Mouse (Mus musculus): Measurements from ENCODE around the gene Slc25a29. TPM values are rescaled to one million over a fixed set of nuclear protein-coding genes. Genes with fewer than 3 reads are reported as not detected.
A peak's percentile ranks its signal among the peaks of the same experiment; 100 is the strongest.

The Slc25a29 gene
- total RNA-seq, 1 experiment from 2014 or later: 1.8 TPM

DNA sequence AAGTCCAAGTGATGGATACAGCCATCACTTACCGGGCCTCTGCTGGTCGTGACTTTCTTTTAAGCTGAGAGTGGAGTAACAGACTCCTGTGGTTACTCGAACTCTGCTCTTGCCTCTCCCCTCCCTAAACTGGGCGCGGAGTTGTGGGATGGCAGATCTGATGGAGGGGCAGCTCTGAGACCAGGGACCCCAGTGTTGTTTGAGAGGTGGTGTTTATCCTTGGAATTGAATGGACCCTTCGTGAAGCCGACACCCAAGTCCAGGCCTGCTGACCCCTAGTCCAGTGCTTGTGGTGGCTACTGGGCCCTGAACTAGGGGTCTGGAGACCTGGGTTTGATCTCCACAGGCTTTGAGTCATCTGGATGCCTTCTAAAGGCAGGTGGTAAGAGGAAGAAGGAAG, 1.0 kb upstream of the Slc25a29 start:
- no peak for ATAC-seq (replicated peaks; ENCODE audit: insufficient number of reproducible peaks, low FRiP score, low TSS enrichment, poor library complexity, severe bottlenecking)

DNA sequence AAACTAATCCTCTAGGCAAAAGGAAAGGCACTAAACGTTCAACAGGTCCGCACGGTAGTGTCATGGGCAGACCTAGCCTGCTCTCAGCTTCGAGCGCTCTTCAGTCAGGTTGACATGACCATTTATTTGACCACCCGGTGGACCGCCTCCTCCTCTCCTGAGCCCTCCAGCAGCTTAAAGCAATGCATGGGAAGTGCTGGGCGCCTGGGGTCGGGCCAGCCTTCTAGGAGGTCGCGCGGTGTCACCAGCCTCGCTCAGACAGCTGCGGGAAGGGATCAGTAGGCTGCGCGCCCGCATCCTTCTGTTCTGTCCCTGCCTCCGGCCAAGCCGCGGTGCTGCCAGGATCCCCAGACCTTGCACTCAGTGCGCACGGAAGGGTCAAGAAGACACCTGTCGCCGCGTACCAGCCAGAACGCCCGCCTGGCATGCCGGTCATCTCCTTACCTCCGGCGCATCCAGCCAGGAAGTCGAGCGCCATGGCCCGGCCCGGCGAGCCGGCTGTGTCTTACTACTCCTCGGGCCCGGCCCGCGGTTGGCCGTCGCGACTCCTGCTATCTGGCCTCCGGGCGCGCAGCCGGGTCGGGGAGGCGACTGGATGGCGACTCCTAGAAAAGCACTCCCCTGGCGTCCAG, 359 bp downstream of the Slc25a29 start:
- no peak for ATAC-seq (replicated peaks; ENCODE audit: insufficient number of reproducible peaks, low FRiP score, low TSS enrichment, poor library complexity, severe bottlenecking)

DNA sequence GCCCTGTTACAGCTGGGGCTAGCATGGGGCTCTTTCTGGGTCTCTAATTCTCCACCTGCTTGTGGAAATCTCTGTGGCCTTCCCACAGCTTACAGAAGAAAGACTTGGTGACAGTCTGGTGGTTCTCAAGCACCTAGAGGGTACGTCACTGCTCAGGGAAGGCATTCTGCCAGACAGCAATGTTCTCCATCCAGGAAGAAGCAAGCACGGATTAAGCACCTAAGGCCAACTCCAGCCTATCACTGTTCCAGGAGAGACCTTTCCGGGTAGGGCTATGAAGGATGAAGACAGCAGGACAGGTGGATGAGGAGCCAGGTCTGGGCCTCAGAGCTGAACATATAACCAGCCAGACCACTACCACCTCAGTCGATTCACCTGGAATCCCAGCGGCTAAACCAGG, 897 bp downstream of the Slc25a29 start:
- ATAC-seq (replicated peaks; ENCODE audit: insufficient number of reproducible peaks, low FRiP score, low TSS enrichment, poor library complexity, severe bottlenecking): no peak

DNA sequence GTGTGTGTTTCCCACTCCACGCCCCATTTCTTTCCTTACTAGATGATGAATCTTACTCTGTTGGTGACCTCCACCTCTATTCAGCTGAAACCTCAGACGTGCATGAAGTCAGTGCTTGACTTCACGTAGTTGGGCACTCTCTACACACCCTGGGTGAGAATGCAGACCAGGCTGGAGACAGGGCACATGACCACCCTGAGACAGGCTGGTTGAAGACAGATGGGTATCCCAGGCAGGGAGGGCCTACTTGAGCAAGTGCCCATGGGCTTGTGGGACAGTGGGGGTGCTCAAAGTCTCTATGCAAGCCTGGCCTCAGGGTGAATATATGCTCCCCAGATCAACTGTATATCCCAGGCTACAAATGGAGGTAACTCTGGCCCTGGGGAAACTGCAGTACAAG, 1.3 kb downstream of the Slc25a29 start:
- no peak for ATAC-seq (replicated peaks; ENCODE audit: insufficient number of reproducible peaks, low FRiP score, low TSS enrichment, poor library complexity, severe bottlenecking)

DNA sequence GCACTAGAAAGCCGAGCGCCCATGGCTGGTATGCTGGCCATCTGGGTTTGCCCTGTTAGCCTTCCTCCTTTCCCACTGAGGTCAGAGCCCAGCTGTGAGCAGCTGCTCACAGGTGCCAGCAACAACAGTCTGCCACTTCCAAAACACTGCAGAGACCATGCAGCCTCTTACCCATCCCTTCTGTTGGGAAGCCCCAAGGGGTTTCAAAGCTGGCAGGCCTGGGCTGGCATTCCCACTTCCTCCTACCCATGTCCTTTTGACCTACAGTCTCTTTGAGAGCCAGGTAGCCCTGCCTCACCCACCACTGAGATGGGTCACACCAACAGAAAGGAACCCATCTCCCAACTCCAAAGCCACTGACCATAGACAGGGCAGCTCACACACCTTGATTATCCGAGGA, 2.3 kb downstream of the Slc25a29 start:
- ATAC-seq (replicated peaks; ENCODE audit: insufficient number of reproducible peaks, low FRiP score, low TSS enrichment, poor library complexity, severe bottlenecking): no peak

DNA sequence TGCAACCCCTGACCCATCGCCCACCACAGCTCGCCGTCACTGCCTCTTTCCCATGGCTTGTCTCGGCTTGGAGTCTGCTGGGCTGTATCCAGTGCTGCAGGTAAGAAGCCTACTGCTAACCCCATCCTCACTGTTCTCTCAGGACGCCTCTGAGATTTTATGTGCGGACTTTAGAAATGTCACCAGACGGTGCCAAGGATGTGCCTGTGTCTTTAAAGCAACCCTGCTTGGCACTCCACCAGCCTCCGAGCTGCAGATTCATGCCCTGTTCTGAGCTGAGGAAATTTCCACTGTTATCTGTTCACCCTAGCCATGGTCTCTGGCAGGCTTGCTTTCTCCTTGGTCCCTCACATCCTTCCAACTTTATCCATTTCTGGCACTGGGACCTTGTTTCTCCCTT, 2.8 kb downstream of the Slc25a29 start:
- ATAC-seq (replicated peaks; ENCODE audit: insufficient number of reproducible peaks, low FRiP score, low TSS enrichment, poor library complexity, severe bottlenecking): no peak

DNA sequence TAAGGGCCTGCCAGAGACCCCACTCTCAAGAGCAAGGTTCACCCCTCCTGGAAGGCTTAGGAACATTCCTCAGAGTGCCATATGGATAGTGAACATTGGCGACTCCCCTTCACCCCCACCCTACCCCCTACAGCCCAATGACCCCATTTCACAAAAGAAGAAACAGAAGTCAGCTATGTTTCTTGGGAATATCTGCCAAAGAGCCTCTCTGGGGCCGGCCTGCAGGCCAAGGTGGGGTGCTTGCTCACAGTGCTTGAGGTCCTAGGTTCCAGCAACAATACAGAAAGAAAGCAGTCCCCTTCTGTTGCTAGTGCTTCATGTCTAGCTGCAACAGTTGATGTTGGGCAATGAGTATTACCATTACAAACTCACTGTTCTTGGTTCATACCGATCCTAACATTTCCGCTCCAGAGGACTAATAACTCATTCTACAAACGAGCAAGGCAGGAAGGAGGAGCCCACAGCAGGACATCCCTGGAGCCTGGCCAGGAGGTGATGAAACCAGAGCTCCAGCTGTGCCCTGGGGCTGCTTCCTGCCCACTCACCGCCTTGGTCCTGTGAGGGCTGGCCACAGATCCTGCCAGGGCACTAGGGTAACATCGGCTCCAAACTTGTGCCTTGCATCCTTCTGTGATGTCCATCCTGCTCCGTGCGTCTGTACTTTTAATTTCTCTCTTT, 3.6 kb downstream of the Slc25a29 start:
- no peak for ATAC-seq (replicated peaks; ENCODE audit: insufficient number of reproducible peaks, low FRiP score, low TSS enrichment, poor library complexity, severe bottlenecking)

DNA sequence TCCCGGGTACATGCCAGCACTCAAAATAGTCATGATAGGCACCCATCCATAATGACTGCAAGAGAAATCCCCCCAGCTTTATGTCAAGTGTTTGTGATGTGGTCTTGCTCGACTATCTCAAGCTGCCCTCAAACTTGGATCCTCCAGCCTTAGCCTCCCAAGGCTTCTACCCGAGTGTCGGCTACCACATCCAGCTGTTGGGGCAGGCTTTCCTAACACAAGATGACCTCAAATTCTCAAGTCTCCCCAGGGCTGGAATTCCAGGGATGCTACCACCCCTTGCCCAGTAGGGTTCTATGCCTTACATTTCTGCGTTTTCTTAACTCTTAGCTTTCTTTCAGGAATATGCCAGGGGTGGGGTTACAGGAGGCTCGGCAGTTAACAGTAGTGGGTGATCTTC, 5.3 kb downstream of the Slc25a29 start:
- no peak for ATAC-seq (replicated peaks; ENCODE audit: insufficient number of reproducible peaks, low FRiP score, low TSS enrichment, poor library complexity, severe bottlenecking)

DNA sequence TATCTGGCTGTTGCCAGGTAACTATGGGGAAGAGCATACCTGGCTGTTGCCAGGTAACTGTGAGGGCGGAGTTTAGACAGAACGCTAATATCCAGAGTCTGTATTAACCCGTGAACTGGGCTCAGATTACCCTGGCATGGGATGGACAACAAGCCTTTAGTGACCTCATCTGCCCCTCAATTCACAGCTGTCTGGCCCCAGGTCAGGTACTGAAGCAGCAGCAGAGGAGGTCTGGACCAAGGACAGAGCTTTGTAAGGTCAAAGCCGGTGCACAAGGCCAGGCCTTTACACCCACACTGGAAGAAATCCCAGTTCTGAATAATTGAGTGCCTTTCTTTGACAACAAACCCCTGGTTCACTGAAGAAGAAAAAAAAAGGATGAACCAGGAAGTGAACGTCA, 6.0 kb downstream of the Slc25a29 start:
- no peak for ATAC-seq (replicated peaks; ENCODE audit: insufficient number of reproducible peaks, low FRiP score, low TSS enrichment, poor library complexity, severe bottlenecking)

DNA sequence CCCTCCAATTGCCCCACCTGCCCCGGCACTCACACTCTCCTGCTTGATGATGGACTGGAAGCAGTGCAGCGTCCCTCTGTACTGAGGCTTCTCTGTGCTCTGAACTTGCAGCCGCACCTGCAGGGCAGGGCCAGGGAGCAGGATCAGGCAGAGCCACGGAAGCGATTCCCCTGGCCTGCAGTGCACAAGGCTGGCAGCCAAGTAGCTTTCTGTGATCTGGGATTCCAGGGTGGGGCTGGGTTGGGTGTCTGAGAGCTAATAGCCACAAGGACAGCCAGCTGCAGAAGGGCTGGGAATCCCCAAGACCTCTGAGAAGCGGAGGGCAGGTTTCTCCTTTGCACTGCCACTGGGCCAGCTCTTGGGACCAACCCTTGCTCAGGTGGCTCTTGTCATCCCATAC, 8.0 kb downstream of the Slc25a29 start:
- ATAC-seq (replicated peaks; ENCODE audit: insufficient number of reproducible peaks, low FRiP score, low TSS enrichment, poor library complexity, severe bottlenecking): no peak

DNA sequence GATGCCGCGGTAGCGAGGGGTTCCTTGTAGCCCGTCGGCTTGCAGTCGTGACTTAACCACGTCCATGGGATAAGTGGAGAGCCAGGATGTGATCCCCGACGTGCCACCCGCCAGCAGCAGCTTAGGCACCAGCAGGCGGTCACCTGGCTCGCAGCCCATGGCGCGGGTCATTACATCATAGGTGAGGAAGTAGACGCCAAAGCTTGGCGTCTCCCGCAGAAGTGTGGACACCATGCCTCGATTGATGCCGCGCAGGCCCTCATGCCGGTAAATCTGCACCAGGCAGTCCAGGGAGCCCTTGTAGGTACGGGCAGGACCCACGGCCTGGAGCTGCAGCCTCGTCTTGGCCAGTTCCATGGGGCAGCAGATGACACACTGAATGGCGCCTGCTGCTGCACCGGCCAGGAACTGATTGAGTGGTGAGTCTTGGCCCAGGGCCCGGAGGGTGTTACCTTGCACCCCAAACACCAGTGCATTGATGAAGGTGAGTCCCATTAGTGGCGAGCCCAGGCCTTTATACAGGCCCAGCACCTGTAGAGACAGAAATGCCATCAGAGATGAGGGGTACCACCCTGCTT, 8.6 kb downstream of the Slc25a29 start:
- ATAC-seq (replicated peaks; ENCODE audit: insufficient number of reproducible peaks, low FRiP score, low TSS enrichment, poor library complexity, severe bottlenecking): no peak

DNA sequence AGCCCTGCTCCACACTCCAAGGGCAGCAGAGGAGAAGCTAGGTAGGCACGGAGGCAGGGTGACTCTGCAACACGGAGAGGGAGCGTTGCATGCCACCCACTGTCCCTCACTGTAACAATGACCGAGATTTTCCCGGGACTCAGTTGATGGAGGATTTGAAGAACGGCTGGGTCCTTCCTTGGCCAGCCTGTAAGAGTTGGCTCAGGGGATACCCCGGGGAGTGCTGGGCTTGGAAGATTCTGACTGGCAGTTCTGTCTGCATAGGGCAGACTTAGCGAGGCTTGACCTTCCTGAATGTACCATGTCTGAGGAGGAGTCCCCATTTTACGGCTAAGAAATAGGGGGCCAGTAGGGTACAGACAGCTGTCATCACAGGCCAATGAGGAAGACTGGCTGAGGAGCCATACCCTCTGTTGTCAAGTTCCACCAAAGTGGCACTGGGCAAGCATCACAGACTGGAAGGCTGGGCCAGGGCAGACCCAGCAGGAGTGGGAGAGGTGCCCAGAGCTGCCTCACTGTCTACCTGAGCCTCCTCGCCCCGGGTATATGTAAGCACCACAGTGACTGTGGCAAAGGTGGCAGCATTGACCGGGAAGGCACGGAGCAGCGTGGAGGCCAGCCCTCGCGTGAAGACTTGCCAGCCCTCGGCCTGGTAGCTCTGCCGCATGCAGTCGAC, 9.3 kb downstream of the Slc25a29 start:
- no peak for ATAC-seq (replicated peaks; ENCODE audit: insufficient number of reproducible peaks, low FRiP score, low TSS enrichment, poor library complexity, severe bottlenecking)

DNA sequence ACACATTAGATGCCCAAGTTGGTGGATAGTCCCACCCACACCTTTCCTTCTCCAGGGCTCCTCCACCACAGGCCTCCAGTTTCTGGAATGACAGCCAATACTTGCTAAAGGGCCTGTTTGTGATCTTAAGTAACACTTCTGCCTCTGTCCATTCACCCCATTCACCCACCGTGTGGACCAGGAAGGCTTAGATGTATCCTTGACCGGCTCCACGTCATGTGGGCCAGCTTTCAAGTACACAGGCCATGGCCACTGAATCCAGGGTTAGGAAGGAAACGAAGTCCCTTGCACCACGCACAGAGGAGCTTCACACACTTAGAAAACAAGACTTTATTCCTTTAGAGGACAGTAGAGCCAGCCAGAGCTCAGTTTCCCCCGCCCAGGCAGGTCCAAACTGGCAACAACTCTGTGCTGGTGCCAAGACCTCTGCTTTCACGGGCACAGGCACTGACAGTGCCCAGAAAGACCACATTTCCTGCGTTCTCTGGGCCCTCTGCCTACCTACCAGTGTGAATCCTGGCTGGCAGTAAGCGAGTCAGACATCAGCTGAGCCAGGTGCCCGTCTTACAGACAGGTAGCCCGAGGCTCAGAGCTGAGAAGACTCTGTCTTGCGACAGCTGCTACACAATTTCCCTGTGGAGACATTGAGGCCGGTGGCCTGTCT, 10.0 kb downstream of the Slc25a29 start:
- no peak for ATAC-seq (replicated peaks; ENCODE audit: insufficient number of reproducible peaks, low FRiP score, low TSS enrichment, poor library complexity, severe bottlenecking)

DNA sequence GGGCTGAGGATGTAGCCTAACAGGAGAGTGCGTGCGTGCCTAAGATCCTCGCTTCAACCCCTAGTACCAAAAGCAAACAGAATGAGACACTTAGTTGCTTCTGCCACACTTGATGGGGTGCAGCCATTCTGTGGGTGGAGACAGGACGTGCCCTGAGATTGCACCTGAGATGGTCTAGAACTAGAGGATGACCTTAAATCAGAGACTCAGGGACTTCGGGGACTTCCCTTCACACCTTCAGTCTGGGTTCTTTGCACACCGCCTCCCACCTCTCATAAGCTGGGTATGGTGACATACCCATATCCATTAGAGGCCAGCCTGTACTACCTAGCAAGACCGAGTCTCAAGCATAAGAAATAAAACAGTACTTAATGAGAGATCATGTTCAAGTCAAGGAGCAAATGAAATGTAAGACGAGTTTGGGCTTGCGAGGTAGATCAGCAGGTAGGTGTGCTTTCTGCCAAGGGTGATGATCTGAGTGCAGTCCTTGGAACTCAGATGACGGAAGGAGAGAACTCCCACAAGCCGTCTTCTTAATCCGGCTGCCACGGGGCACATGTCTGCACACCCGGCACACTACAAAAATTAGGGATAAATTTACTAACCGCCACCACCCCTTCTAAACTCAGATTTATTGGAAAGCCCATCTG, 11.3 kb downstream of the Slc25a29 start:
- ATAC-seq (replicated peaks; ENCODE audit: insufficient number of reproducible peaks, low FRiP score, low TSS enrichment, poor library complexity, severe bottlenecking): no peak

DNA sequence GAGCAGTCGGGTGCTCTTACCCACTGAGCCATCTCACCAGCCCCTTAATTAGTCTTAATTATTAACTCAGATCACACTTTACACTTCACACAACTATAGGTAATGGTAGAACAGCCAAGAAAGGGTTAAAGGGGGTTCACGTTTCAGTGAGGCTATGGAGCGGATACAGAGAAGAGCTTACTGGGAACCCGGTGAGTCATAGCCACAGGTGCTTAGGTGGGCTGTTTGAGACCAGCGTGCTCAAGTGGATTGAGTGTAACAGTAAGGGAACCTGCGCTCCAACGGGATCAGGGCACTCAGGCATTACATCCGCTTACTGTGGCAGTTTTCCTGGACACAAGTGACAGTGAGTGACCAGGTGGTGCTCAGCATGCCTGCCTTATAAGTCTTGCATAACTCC, 12.6 kb downstream of the Slc25a29 start:
- ATAC-seq (replicated peaks; ENCODE audit: insufficient number of reproducible peaks, low FRiP score, low TSS enrichment, poor library complexity, severe bottlenecking): no peak

DNA sequence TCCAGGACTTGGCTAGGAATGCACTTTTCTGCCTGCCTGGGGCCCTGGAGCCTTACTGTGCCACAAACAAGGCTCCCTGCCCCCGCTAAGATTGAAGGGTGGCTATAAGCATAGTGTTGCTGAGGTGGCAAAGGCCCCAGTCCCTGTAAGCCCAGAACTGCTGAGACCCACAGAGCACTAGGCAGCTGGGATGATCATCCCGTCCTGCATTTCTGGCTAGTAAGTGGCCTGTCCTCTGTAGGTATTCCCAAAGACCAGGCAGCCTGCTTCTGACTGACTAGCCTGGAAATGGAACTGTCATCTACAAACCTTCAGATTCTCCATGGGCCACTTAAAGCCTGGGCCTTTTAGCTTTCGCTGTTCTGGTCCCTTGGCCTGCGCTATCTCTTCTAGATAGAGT, 15.2 kb downstream of the Slc25a29 start:
- ATAC-seq (replicated peaks; ENCODE audit: insufficient number of reproducible peaks, low FRiP score, low TSS enrichment, poor library complexity, severe bottlenecking): no peak; the same call in 1 of the 2 replicates

DNA sequence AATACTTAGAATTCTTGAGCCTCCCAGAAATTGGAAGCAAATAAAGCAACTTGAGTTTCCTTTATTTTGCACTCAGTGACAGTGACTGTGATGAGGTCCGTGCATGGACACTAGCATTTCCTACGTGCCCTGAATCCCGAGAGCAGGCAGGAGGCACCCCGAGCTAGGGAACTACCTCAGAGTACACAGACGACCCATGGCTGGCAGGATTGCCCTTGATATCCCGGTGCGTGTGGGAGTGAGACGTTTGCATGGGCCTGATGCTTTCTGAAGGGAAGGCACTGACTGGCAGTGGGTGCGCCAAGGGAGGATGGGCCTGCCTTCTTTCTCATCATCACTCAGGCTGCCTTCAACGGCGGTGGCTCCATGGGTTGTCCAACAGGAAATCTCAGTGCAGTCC, 19.1 kb downstream of the Slc25a29 start:
- ATAC-seq (replicated peaks; ENCODE audit: insufficient number of reproducible peaks, low FRiP score, low TSS enrichment, poor library complexity, severe bottlenecking): 0 out of 2 replicates have a peak, but pooled peaks have one; percentile 19

DNA sequence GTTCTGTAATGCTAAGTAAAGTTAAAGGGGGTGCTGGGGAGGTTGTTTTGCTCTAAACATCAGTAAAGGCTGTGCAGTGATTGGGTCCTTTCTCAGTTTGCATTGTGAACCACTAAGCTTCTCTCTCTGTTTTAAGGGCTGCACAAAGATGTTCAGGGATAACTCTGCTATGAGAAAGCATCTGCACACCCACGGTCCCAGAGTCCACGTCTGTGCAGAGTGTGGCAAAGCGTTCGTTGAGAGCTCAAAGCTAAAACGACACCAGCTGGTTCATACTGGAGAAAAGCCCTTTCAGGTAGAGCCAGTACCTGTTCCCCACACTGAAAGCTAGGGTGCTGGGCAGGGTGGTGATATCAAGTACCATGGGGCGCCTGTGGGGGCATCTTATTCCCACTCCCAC, 21.2 kb downstream of the Slc25a29 start:
- no peak for ATAC-seq (replicated peaks; ENCODE audit: insufficient number of reproducible peaks, low FRiP score, low TSS enrichment, poor library complexity, severe bottlenecking)

DNA sequence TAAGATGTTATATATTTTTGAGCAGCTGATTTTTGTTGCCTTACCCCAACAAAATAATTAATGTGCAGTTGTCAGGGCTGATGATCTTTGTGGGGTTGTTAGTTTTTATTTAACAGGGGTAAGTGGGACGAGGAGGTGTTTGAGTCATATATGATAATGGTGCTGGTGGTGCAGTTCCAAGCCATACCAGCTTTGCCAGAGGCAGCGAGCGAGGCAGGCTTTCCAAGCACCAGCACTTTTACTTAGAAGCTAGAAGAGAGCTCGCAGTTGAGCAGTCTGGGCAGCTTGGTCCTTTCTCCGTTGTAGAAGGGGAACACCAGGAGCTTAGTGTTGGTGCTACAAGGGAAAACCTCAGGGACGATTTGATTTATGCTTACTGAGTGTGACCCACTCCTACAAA, 23.2 kb downstream of the Slc25a29 start:
- no peak for ATAC-seq (replicated peaks; ENCODE audit: insufficient number of reproducible peaks, low FRiP score, low TSS enrichment, poor library complexity, severe bottlenecking)

All from monocyte, adult 5-6 weeks (primary cell).